Mouse (Mus musculus) cortical plate, adult 2 months (tissue): ENCODE measurements around the gene S100pbp. TPM values are rescaled to one million over a fixed set of nuclear protein-coding genes. Genes with fewer than 3 reads are reported as not detected.

ENCODE experiments used
- H3K27ac ChIP-seq: fragments of 200-500 bp; 2 replicates; pipeline ENCODE4 v1.5.1; 2012; ENCODE audit warnings: low read length, control low read depth, inconsistent platforms; ENCODE audit not compliant: insufficient read depth
- H3K4me1 ChIP-seq: fragments of 200-500 bp; 2 replicates; pipeline ENCODE4 v1.6.1; 2011; ENCODE audit warnings: low read length; ENCODE audit not compliant: control insufficient read depth, insufficient read depth
- H3K4me3 ChIP-seq: fragments of 200-500 bp; 2 replicates; pipeline ENCODE4 v1.5.1; 2011; ENCODE audit warnings: mild to moderate bottlenecking, low read length, control low read depth; ENCODE audit not compliant: insufficient read depth
- CTCF ChIP-seq: fragments of 200-500 bp; IDR thresholded peaks from 2 replicates; pipeline ENCODE4 v1.5.1; 2011; ENCODE audit warnings: mild to moderate bottlenecking, control low read depth, low read length; ENCODE audit not compliant: insufficient read depth; ENCODE audit errors: extremely low read depth
- POLR2A ChIP-seq: fragments of 200-500 bp; IDR thresholded peaks from 2 replicates; pipeline ENCODE4 v1.6.1; 2011; ENCODE audit warnings: mild to moderate bottlenecking, low read length, control low read depth; ENCODE audit not compliant: insufficient read depth; ENCODE audit errors: extremely low read depth
- polyA plus RNA-seq: library from polyadenylated mRNA; depleted of rRNA; stranded (reverse); fragments of >200 nt; gene quantifications from 2 replicates; pipeline ENCODE4 v1.2.3, GENCODE M21; 2012; rRNA removed

Gene S100pbp
- 24.3 and 24.4 TPM in 2 replicates for polyA plus RNA-seq

- H3K4me1 ChIP-seq = peaks cover 2% of the 10 kb centered on the region; the same call in 1 of the 2 replicates
- peak within 1 kb of the TSS; percentile 67 for H3K4me3 ChIP-seq
- TF ChIP-seq CTCF (no peak), POLR2A (peak; percentile 85; the same call in 1 of the 2 replicates)
- peak within 1 kb of the TSS; percentile 40 for H3K27ac ChIP-seq
These were observed at the start of gene S100pbp, which contains the start of gene Yars for GRCm38 (mm10) chr4:129189542-129190519. S100pbp (minus strand) TSS chr4:129189727. Yars (plus strand) TSS chr4:129189760.

DNA sequence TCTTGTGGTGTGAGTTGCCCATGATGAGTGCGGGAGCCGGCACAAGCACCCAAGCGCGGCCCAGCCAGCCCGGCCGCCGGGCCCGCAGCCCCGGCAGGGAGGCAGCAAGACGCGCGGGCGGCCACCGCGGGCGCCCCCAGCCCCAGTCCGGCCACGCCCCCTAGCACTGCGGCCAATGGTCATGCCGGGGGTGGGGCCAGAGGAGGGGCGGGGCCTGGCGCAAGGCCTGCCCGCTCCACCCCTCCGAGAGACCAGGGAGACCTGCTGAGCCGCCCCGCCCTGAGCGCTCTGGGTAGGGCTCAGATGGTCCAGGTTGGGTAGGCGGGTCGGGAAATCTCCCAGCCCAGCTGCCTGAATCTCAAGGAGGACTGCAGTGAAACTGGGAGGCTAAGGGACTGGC is 49.5 kb upstream of the S100pbp start:
- peaks cover 5% of the 10 kb centered on the region; the same call in 1 of the 2 replicates for H3K4me1 ChIP-seq
- TF ChIP-seq POLR2A = no peak
- TF ChIP-seq CTCF = no peak
- no peak overlapping the region for H3K27ac ChIP-seq
- peak overlapping the region; percentile 59 for H3K4me3 ChIP-seq

GRCm38 (mm10) chr4:129238579-129239016 is 49.1 kb upstream of the S100pbp start:
- Histone ChIP-seq H3K4me3 (peak overlapping the region; percentile 59), H3K4me1 (peaks cover 5% of the 10 kb centered on the region; the same call in 1 of the 2 replicates), H3K27ac (no peak overlapping the region)
- TF ChIP-seq POLR2A (no peak), CTCF (no peak)

DNA sequence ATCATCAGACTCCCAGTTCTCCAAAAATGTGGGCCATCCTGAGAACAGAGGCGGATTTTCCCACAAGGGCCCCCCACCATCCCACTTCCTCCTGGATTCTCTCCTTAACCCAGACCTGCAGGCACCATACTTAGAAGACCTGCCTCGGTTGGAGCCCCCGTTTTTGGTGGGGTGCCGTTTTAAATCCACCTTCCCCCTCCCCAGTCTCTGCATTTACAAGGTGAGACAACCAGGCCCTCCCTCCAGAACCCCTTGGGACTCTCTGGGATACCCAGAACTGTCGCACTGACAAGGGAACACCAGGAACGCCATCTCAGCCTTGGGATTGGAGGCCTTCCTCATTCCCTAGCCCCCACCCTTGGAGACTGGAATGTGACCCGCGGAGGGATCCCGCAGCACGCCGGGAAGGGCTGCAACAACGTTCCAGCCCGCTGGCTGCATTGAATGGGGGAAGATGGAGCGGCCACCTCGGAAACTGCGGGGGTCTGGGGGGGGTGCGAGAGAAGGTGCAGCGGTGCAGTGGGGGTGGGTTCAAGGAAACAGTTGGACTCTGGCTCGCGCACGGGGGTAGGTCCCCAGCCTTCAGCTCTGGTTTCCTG is 48.4 kb upstream of the S100pbp start:
- Histone ChIP-seq H3K27ac (no peak overlapping the region), H3K4me1 (peaks cover 5% of the 10 kb centered on the region; the same call in 1 of the 2 replicates), H3K4me3 (peak overlapping the region; percentile 59)
- TF ChIP-seq POLR2A (0 out of 2 replicates have a peak, but pooled peaks have one; percentile 34), CTCF (no peak)

DNA sequence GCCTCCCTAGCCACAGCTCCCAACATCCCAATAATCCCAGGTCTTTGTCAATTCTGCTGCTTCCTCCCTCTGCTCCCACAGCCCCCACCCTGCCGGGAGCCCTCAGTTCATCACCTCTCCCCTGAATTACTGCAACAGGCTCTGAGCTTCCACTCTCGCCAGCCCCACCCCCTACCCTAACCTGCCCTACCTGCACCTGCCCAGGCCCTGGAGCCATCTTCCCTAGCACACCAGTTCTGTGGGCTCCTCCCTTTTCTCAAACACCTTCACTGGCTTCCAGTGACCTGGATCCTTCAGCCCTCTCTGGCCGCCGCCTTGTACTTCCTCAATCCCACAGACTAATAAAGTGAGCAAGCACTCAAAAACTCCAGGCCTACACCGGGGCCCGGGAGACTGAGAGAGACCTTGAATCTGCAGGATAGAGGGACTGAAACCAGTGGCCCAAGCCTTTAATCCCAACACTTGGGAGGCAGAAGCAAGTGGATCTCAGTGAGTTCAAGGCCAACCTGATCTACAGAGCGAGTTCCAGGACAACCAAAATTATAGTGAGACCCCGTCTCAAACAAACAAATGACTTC is 46.8 kb upstream of the S100pbp start:
- no peak overlapping the region for H3K27ac ChIP-seq
- H3K4me1 ChIP-seq = peaks cover 5% of the 10 kb centered on the region; the same call in 1 of the 2 replicates
- no peak for TF ChIP-seq CTCF
- no peak overlapping the region for H3K4me3 ChIP-seq

- TF ChIP-seq CTCF = no peak
- no peak for TF ChIP-seq POLR2A
- Histone ChIP-seq H3K4me1 (peaks cover 5% of the 10 kb centered on the region; the same call in 1 of the 2 replicates), H3K4me3 (no peak overlapping the region), H3K27ac (no peak overlapping the region)
These were observed 45.6 kb upstream of the S100pbp start for GRCm38 (mm10) chr4:129235147-129235546.

GRCm38 (mm10) chr4:129234488-129234887 is 45.0 kb upstream of the S100pbp start:
- H3K4me3 ChIP-seq = no peak overlapping the region

DNA sequence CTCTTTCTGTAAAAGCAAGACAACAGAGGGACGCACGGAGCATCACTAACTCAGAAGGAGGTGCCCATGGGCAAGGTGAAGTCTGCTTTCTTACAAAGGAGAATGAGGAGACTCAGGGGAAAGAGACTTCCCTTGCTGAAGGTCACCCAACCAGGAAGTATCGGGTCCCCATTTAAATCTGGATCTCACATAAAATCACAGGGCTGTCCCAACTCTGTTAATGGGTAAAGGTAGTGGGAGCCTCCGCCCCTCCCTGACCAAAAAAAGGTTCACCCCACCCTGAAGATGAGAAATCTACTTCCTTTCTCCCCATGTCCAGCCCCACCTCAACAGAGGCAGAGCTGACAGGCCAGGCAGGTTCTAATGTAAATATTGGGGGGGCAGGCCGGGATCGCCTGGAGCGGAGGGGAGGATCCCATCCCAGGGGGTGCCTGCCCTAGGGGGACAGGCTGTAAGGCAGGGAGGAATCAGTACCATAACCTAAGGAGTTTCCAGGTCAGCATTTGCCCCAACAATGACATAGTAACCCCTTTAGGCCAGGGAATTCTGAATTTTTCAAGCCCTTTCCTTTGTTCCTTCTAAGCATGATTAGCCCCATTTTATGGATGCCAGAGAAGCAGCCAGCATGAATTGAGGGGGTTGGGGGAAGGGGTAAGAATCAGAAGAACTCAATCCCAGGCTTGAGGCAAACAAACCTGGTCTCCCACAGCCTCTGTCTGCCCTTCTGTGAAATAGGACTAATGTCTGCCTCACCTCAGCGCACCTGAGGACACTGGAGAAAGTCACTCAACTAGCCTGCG is 43.2 kb upstream of the S100pbp start:
- no peak overlapping the region for H3K4me3 ChIP-seq
- no peaks in the 10 kb centered on the region for H3K4me1 ChIP-seq
- TF ChIP-seq CTCF (no peak), POLR2A (no peak)
- no peak overlapping the region for H3K27ac ChIP-seq

More at GRCm38 (mm10) chr4:129234488-129234887, 45.0 kb upstream of the S100pbp start:
- Histone ChIP-seq H3K4me1 (peaks cover 2% of the 10 kb centered on the region; the same call in 1 of the 2 replicates), H3K27ac (no peak overlapping the region)
- TF ChIP-seq POLR2A (no peak), CTCF (no peak)
